Mouse (Mus musculus) embryonic facial prominence, embryonic 12.5 days (tissue): ENCODE results near the gene Mapk9. TPM values are rescaled to one million over a fixed set of nuclear protein-coding genes. Genes with fewer than 3 reads are reported as not detected.
A peak's percentile ranks its signal among the peaks of the same experiment; 100 is the strongest.

ENCODE experiments used
- ATAC-seq: fragments of 200-750 bp; cut with Nextera tagmentation; 2 replicates; pipeline ENCODE4 v1.8.0; 2017; ENCODE audit not compliant: insufficient number of reproducible peaks, insufficient read depth, low FRiP score, low TSS enrichment
- H3K27ac ChIP-seq: fragments of 300-500 bp; sonication (generic); 2 replicates; pipeline ENCODE4 v1.5.1; 2016; ENCODE audit warnings: mild to moderate bottlenecking
- H3K27me3 ChIP-seq: fragments of 300-500 bp; sonication (generic); 2 replicates; pipeline ENCODE4 v1.6.1; 2016; ENCODE audit warnings: mild to moderate bottlenecking, moderate library complexity
- H3K36me3 ChIP-seq: fragments of 300-500 bp; sonication (generic); 2 replicates; pipeline ENCODE4 v1.6.1; 2016; ENCODE audit warnings: mild to moderate bottlenecking
- H3K4me1 ChIP-seq: fragments of 300-500 bp; sonication (generic); 2 replicates; pipeline ENCODE4 v1.6.1; 2016
- H3K4me2 ChIP-seq: fragments of 300-500 bp; sonication (generic); replicated peaks from 2 replicates; pipeline ENCODE4 v1.6.1; 2016; ENCODE audit warnings: mild to moderate bottlenecking, moderate library complexity
- H3K4me3 ChIP-seq: fragments of 300-500 bp; sonication (generic); 2 replicates; pipeline ENCODE4 v1.5.1; 2016; ENCODE audit warnings: mild to moderate bottlenecking
- H3K9ac ChIP-seq: fragments of 300-500 bp; sonication (generic); 2 replicates; pipeline ENCODE4 v1.6.1; 2016; ENCODE audit warnings: mild to moderate bottlenecking, moderate library complexity
- H3K9me3 ChIP-seq: fragments of 300-500 bp; sonication (generic); 2 replicates; pipeline ENCODE4 v1.6.1; 2016; ENCODE audit warnings: mild to moderate bottlenecking, moderate library complexity
- WGBS: fragments of 180-500 bp; shearing (Covaris S2); methylation state at CpG from one replicate; pipeline ENCODE4 v1.1.7; 2016; 5-methylcytosine and 5-hydroxymethylcytosine counted together
- polyA plus RNA-seq: library from polyadenylated mRNA; unstranded; fragments of >200 nt; fragmentation: Nextera tagmentation; extraction: Ambion mirVana; gene quantifications from 2 replicates; pipeline ENCODE4 v1.2.1, GENCODE M21; 2016

The Mapk9 gene
- polyA plus RNA-seq, 1 experiment from 2014 or later, result 46.2 TPM

DNA sequence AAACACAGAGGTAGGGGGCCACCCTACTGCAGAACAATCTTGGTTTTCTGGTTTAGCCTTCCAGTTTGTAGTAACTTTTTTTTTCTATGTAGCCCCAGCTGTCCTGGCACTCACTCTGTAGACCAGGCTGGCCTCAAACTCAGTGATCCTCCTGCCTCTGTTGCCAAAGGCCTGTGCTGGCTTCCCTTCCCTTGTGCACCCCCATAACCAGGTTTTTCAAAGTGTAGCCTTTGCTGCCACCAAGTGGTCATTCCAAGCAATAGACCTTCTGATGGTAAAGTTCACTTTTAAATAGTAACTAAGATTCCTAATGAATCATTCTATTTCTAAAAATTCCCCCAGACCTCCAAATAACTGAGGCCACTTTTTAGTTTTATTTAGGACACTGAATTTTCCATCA, 23.2 kb downstream of the Mapk9 start:
- Histone ChIP-seq H3K36me3 (peaks cover 14% of the 10 kb centered on the region), H3K4me1 (no peaks in the 10 kb centered on the region), H3K4me2 (no peak overlapping the region), H3K9me3 (no peaks in the 10 kb centered on the region), H3K9ac (no peak overlapping the region), H3K27ac (no peak overlapping the region), H3K4me3 (no peak overlapping the region), H3K27me3 (no peaks in the 10 kb centered on the region)
- ATAC-seq, result no peak

DNA sequence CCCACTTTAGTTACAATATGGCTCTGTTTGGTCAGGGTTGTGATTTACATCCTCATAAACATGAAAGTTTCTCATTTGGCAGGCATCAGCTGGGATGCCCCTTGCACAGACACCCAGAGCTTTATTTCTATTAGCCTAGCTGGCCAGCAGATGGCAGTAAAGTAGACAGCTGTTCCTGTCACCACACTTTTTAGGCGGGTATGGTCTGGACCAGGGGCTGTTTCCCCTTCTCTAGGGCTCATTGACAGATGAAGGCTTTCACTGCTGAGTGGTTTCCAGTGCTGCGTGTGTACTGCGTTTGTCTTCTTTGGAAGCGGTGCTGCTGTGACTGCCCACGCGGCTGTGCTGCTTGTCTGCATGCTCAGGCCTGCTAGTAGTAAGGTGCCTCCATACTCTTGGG, 25.4 kb downstream of the Mapk9 start:
- Histone ChIP-seq H3K4me2 (no peak overlapping the region), H3K4me1 (no peaks in the 10 kb centered on the region), H3K9ac (no peak overlapping the region), H3K9me3 (no peaks in the 10 kb centered on the region), H3K4me3 (no peak overlapping the region), H3K27ac (no peak overlapping the region), H3K27me3 (no peaks in the 10 kb centered on the region), H3K36me3 (peaks cover 14% of the 10 kb centered on the region)
- WGBS, result 61% methylated on average over 6 of the region's 6 CpGs
- ATAC-seq, result 0 out of 2 replicates have a peak, but pooled peaks have one; percentile 41

DNA sequence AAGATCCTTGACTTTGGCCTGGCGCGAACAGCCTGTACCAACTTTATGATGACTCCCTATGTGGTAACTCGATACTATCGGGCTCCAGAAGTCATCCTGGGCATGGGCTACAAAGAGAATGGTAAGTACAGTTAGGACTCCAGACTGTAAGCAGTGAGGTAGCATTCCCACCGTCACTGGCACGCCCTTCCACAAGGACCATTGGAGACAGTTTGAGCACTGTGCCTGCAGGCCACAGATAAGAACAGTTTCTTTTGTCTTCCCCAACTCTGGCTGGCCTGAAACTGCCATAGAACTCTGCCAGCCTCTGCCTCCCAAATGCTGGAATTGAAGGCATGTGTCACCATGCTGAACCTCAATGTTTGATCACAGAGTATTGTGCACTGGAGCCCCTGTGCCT, 26.2 kb downstream of the Mapk9 start:
- Histone ChIP-seq H3K9me3 (no peaks in the 10 kb centered on the region), H3K27ac (no peak overlapping the region), H3K9ac (no peak overlapping the region), H3K4me1 (no peaks in the 10 kb centered on the region), H3K27me3 (no peaks in the 10 kb centered on the region), H3K4me3 (no peak overlapping the region), H3K4me2 (no peak overlapping the region), H3K36me3 (peaks cover 14% of the 10 kb centered on the region; the same call in 1 of the 2 replicates)
- no peak for ATAC-seq
- WGBS, result 93% methylated on average over 6 of the region's 6 CpGs

DNA sequence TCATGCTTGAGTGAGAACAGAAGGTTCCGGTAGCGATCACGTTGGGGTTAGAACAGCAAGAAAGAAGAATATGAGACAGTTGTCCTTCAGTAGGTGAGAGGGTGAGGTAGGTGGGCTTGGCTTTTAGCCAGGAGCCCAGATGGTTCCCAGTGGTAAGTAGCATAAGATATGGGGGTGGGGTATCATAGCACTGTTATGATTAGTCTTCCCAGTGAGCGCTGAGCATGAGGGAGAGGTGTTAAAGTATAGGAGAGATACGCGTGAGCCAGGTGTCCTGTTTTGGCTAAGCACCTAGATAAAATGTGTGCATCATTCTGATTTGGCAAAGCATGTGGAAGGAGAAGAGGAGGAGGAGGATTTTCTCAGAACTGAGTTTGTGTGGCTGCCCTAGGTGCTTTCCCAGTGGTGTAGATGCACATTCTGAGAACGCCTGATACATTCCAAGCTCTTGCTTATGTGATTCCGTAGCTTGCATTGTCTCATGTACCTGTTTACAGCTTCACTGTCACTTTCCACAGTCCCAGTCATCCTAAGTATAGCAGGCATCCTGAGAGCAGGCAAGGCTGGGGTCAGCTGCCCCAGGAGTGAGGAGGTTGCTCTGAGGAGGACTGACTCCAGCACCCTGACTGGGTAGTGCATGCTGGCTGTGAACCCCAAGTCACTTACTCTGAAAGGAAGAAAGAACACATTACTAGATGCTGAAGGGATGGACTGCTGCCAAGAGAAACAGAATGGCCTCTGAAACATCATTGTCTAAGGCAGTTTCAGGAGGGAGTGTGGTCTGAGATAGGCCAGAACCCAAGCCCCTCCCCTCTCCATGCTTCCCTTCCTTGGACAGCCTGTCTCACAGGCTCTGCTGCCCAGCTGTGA, 30.6 kb downstream of the Mapk9 start:
- WGBS, result 85% methylated on average over 8 of the region's 8 CpGs
- Histone ChIP-seq H3K27ac (peak overlapping the region; percentile 37), H3K4me2 (no peak overlapping the region), H3K36me3 (peaks cover 37% of the 10 kb centered on the region; the same call in 1 of the 2 replicates), H3K4me3 (no peak overlapping the region), H3K27me3 (no peaks in the 10 kb centered on the region), H3K4me1 (no peaks in the 10 kb centered on the region), H3K9ac (no peak overlapping the region), H3K9me3 (no peaks in the 10 kb centered on the region)
- no peak for ATAC-seq

DNA sequence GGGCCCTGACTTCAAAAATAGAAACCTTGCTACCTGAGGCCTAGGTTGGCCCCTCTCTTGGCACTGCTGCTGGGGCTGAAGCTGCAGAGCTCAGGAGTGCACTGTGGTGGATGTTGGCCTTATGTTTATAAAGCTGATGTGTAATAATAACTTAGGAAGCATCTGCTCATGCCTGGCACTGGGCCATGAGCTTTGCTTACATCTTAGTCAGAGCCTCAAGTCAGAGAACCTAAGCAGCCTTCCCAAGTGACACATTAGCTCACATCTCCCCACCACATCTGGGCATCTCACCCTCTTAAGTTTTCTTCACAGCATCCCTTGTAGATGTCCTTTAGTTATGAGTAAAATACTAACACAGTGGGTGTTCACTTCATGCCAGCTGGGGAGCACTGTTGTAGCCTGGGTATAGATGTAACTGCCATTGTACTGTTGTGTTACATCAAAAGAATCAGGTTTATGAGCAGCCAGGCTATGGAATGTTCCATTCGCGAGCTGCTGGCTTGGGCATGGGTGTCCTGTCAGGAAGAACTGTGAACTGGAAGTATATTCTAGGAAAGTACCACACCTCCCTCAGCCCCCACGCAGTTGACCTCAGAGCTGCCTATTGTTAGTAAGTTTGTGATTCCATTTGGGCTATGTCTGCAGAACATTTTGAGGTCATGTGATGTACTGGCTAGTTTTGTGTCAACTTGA, 33.5 kb downstream of the Mapk9 start:
- Histone ChIP-seq H3K4me1 (no peaks in the 10 kb centered on the region), H3K27me3 (no peaks in the 10 kb centered on the region), H3K27ac (no peak overlapping the region), H3K4me2 (no peak overlapping the region), H3K9me3 (no peaks in the 10 kb centered on the region), H3K4me3 (no peak overlapping the region), H3K36me3 (peaks cover 33% of the 10 kb centered on the region; the same call in 1 of the 2 replicates), H3K9ac (no peak overlapping the region)
- 89% methylated on average over 3 of the region's 3 CpGs for WGBS
- no peak for ATAC-seq

DNA sequence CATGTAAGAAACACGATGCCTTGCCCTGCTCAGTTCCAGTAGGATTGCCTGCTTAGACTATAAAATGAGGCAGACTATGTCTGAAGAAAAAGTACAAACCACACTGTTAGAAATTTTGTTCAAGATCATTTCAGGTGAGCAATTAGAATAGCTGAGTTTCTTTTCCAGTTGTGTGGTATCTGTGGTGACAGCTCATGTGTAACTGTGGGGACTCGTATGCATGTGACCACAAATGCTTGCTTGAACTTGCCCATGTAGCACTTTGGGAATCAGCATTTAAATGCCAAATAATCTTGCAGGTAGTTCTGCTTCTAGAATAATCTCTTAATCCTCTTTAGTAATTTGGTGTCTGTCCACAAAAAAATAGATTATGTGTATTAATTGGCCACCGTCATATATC, 36.8 kb downstream of the Mapk9 start:
- Histone ChIP-seq H3K36me3 (peaks cover 36% of the 10 kb centered on the region; the same call in 1 of the 2 replicates), H3K4me2 (no peak overlapping the region), H3K9ac (no peak overlapping the region), H3K27me3 (no peaks in the 10 kb centered on the region), H3K27ac (no peak overlapping the region), H3K4me1 (no peaks in the 10 kb centered on the region), H3K4me3 (no peak overlapping the region), H3K9me3 (no peaks in the 10 kb centered on the region)
- ATAC-seq, result no peak
- WGBS, result 89% methylated on average over 3 of the region's 3 CpGs

DNA sequence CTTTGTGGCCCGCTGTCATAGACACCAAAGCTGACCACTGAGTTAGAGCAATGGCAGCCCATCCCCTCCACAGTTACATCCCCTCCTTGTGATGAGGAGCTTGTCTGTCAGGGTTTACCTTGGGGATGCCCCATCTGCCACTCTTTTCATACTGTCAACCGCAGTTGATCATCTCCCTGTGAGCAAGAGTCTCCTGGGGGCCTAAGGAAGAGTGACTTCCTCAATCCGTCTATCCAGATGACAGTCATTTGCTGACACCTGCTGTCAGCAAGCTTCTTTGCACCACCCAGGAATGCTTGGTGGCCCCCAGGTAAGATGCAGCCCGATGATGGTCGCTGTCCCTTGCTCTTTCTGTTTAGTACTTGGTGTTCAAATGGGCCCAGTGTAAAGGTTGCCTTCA, 41.9 kb downstream of the Mapk9 start:
- H3K4me2 ChIP-seq, result no peak overlapping the region
- no peak overlapping the region for H3K4me3 ChIP-seq
- ATAC-seq, result no peak
- H3K9ac ChIP-seq, result no peak overlapping the region
- WGBS, result 81% methylated on average over 5 of the region's 5 CpGs
- H3K36me3 ChIP-seq, result 0 out of 2 replicates have a peak, but pooled peaks cover 3% of the 10 kb centered on the region
- H3K9me3 ChIP-seq, result no peaks in the 10 kb centered on the region
- H3K27ac ChIP-seq, result no peak overlapping the region
- no peaks in the 10 kb centered on the region for H3K4me1 ChIP-seq
- no peaks in the 10 kb centered on the region for H3K27me3 ChIP-seq

DNA sequence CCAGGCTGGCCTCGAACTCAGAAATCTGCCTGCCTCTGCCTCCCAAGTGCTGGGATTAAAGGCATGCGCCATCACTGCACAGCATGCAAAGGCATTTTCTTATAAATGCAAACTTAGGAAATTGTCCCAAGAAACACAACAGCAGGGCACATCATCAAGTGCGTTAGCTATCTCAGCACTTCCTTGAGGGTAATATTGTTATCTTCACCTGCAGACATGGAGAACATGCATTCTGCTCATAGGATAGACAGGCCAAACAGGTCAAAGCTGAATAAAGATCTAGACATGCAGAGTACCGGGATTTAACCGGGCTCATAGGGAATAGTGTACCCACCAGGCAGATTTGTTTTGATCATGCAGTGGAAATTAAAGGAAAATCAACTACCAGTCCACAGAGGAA, 45.4 kb downstream of the Mapk9 start:
- no peak overlapping the region for H3K4me2 ChIP-seq
- no peaks in the 10 kb centered on the region for H3K4me1 ChIP-seq
- H3K9ac ChIP-seq, result no peak overlapping the region
- WGBS, result 89% methylated on average over 5 of the region's 5 CpGs
- H3K27ac ChIP-seq, result no peak overlapping the region
- no peaks in the 10 kb centered on the region for H3K27me3 ChIP-seq
- ATAC-seq, result no peak
- no peak overlapping the region for H3K4me3 ChIP-seq
- no peaks in the 10 kb centered on the region for H3K9me3 ChIP-seq
- no peaks in the 10 kb centered on the region for H3K36me3 ChIP-seq

DNA sequence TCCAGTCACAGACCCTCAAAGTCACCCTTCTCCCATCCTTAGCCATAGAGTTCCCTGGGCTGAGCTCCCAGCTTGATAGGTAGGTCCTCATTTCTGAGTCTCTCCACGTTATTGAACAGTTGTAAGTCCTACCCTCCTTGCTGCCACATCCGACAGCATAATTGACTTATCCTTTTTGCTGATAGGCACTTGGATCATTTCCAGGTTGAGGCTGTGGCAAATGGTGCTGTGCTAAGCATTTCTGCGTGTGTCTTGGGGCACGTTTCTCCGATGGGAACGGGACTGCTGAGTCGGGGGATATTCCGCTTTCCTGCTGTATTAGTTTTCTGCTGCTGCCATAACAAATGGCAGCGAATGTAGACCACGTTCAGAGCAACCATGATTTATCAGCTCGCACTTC, 47.3 kb downstream of the Mapk9 start:
- Histone ChIP-seq H3K36me3 (no peaks in the 10 kb centered on the region), H3K9ac (no peak overlapping the region), H3K27me3 (no peaks in the 10 kb centered on the region), H3K27ac (no peak overlapping the region), H3K4me1 (no peaks in the 10 kb centered on the region), H3K9me3 (no peaks in the 10 kb centered on the region), H3K4me2 (no peak overlapping the region), H3K4me3 (no peak overlapping the region)
- no peak for ATAC-seq
- 75% methylated on average over 11 of the region's 11 CpGs for WGBS

DNA sequence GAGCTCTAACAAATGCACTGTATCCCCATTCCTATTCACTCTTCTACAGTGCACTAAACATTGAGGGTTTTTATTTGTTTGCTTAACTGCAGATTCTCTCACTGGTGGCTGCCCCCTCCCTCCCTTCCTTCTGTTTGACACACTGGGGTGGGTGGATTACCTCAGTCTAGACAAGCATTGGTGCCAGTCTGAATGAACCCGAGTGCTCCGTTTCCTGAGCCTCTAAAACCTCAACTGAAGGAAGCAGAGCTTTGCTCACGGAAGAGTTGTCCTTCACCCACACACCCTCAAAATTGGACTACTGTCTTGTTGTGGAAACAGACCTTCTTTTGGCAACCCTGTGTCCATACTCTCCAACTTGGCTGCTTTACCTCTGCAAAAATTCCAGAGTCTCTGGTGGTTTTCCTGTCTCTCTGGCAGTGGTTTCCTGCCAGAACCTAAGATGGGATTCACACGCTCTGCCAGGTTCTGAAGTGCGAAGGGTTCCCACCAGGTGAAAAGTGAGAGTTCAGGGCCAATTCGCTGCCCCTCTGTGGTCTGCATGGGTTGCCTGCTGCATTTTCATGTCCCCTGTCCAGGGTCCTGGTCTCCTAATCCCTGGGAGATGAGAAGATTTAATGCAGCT, 49.5 kb downstream of the Mapk9 start:
- no peak overlapping the region for H3K9ac ChIP-seq
- ATAC-seq, result no peak
- no peaks in the 10 kb centered on the region for H3K9me3 ChIP-seq
- WGBS, result 58% methylated on average over 6 of the region's 6 CpGs
- H3K4me1 ChIP-seq, result no peaks in the 10 kb centered on the region
- peaks cover 17% of the 10 kb centered on the region for H3K27me3 ChIP-seq
- no peak overlapping the region for H3K4me2 ChIP-seq
- H3K4me3 ChIP-seq, result no peak overlapping the region
- no peaks in the 10 kb centered on the region for H3K36me3 ChIP-seq
- H3K27ac ChIP-seq, result no peak overlapping the region

DNA sequence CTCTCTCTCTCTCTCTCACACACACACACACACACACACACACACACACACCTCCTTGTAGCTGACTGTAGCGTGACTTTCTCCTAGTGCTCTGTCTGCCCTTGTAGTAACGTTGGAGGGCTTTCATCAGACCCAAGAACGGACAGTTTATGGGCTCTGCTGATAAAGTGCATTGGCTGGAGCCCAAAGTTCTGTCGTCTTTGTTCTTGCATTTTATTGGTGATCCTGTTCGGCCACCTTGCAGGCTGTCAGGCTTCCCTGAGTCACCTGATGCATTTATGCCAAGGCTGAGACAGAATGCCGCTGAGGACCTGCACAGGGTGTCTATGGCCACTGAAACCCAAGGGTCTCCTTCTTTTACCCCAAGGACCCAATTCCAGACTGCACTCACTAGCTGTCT, 53.5 kb downstream of the Mapk9 start:
- Histone ChIP-seq H3K9ac (no peak overlapping the region), H3K27me3 (peaks cover 37% of the 10 kb centered on the region), H3K4me3 (no peak overlapping the region), H3K4me1 (0 out of 2 replicates have a peak, but pooled peaks cover 4% of the 10 kb centered on the region), H3K36me3 (no peaks in the 10 kb centered on the region), H3K9me3 (no peaks in the 10 kb centered on the region), H3K27ac (no peak overlapping the region), H3K4me2 (no peak overlapping the region)
- ATAC-seq, result no peak
- 77% methylated on average over 6 of the region's 6 CpGs for WGBS
